Mouse (Mus musculus) MEL (cell line): Measurements from ENCODE around the gene Tmem108. TPM values are rescaled to one million over a fixed set of nuclear protein-coding genes. Genes with fewer than 3 reads are reported as not detected.

Experiments used
- DNase-seq: peaks from one replicate; pipeline ENCODE4 v3.0.0; 2011; ENCODE audit warnings: low read depth, low spot score
- H3K27ac ChIP-seq: 2 replicates; pipeline ENCODE4 v1.5.1; 2012; ENCODE audit warnings: low read depth, mild to moderate bottlenecking, control low read depth, low read length, moderate library complexity; ENCODE audit not compliant: control insufficient read depth
- H3K27me3 ChIP-seq, 2 experiments: fragments of 150-350 bp in 1 of 2; sonication (generic) in 1 of 2; 2 replicates each; pipeline ENCODE4 v1.6.1; 2012; ENCODE audit warnings: low read length in 2 of 2, mild to moderate bottlenecking in 2 of 2, improper control_type of control experiment in 1 of 2, moderate library complexity in 1 of 2; ENCODE audit not compliant: insufficient read depth in 2 of 2, control insufficient read depth in 1 of 2
- H3K36me3 ChIP-seq, 2 experiments: 2 replicates each; pipeline ENCODE4 v1.6.1; 2012 to 2014; ENCODE audit warnings: low read length in 2 of 2, improper control_type of control experiment in 1 of 2, inconsistent platforms in 1 of 2, mild to moderate bottlenecking in 1 of 2; ENCODE audit not compliant: insufficient read depth in 2 of 2, control insufficient read depth in 1 of 2
- H3K4me1 ChIP-seq, 2 experiments: fragments of 150-350 bp in 1 of 2; sonication (generic) in 1 of 2; 2 replicates each; pipeline ENCODE4 v1.6.1; 2012; ENCODE audit warnings: low read length in 2 of 2, improper control_type of control experiment in 1 of 2, mild to moderate bottlenecking in 1 of 2; ENCODE audit not compliant: insufficient read depth in 2 of 2, control insufficient read depth in 1 of 2
- H3K4me3 ChIP-seq, 2 experiments: fragments of 150-350 bp in 1 of 2; sonication (generic) in 1 of 2; 2 replicates each; pipeline ENCODE4 v1.5.1; 2012; ENCODE audit warnings: low read depth in 2 of 2, low read length in 2 of 2, mild to moderate bottlenecking in 2 of 2, moderate library complexity in 2 of 2, control low read depth in 1 of 2, improper control_type of control experiment in 1 of 2; ENCODE audit not compliant: control insufficient read depth in 1 of 2, insufficient read depth in 1 of 2
- H3K79me2 ChIP-seq: 2 replicates; pipeline ENCODE4 v1.6.1; 2012; ENCODE audit warnings: mild to moderate bottlenecking, low read length, moderate library complexity; ENCODE audit not compliant: control insufficient read depth, poor library complexity, insufficient read depth
- H3K9ac ChIP-seq: 2 replicates; pipeline ENCODE4 v1.6.1; 2012; ENCODE audit warnings: low read depth, mild to moderate bottlenecking, control low read depth, low read length, moderate library complexity; ENCODE audit not compliant: control insufficient read depth, poor library complexity, severe bottlenecking
- H3K9me3 ChIP-seq: fragments of 150-350 bp; sonication (generic); replicated peaks from 2 replicates; pipeline ENCODE4 v1.6.1; 2012; ENCODE audit warnings: mild to moderate bottlenecking, low read length, improper control_type of control experiment, moderate library complexity; ENCODE audit not compliant: insufficient read depth
- CTCF ChIP-seq, 3 experiments: IDR thresholded peaks in 2 of 3; conservative IDR thresholded peaks in 1 of 3; 2 replicates each; pipeline ENCODE4 v1.5.1; 2011 to 2012; ENCODE audit warnings: low read length in 3 of 3, low read depth in 2 of 3, mild to moderate bottlenecking in 2 of 3, improper control_type of control experiment in 1 of 3, inconsistent platforms in 1 of 3, mixed read lengths in 1 of 3, moderate library complexity in 1 of 3; ENCODE audit not compliant: control insufficient read depth in 1 of 3, insufficient read depth in 1 of 3, poor library complexity in 1 of 3, severe bottlenecking in 1 of 3
- E2F4 ChIP-seq: IDR thresholded peaks from 2 replicates; pipeline ENCODE4 v1.6.1; 2011; ENCODE audit warnings: low read depth, low read length, improper control_type of control experiment, borderline replicate concordance
- ETS1 ChIP-seq: IDR thresholded peaks from 2 replicates; pipeline ENCODE4 v1.6.1; 2012; ENCODE audit warnings: low read depth, mild to moderate bottlenecking, inconsistent platforms, low read length, improper control_type of control experiment, moderate library complexity
- GATA1 ChIP-seq: IDR thresholded peaks from 2 replicates; pipeline ENCODE4 v1.6.1; 2011; ENCODE audit warnings: low read depth, low read length, improper control_type of control experiment
- HCFC1 ChIP-seq: IDR thresholded peaks from 2 replicates; pipeline ENCODE4 v1.6.1; 2012; ENCODE audit warnings: low read depth, mild to moderate bottlenecking, inconsistent platforms, low read length, improper control_type of control experiment, moderate library complexity
- KAT2A ChIP-seq: conservative IDR thresholded peaks from 2 replicates; pipeline ENCODE4 v1.6.1; 2012; ENCODE audit warnings: low read depth, low read length, improper control_type of control experiment, inconsistent platforms
- MAFK ChIP-seq: IDR thresholded peaks from 2 replicates; pipeline ENCODE4 v1.6.1; 2011; ENCODE audit warnings: low read depth, mild to moderate bottlenecking, low read length, improper control_type of control experiment, borderline replicate concordance
- MEF2A ChIP-seq: IDR thresholded peaks from 2 replicates; pipeline ENCODE4 v1.6.1; 2014; ENCODE audit warnings: low read depth, mild to moderate bottlenecking, inconsistent platforms, low read length, improper control_type of control experiment; ENCODE audit not compliant: poor library complexity, insufficient replicate concordance, severe bottlenecking; ENCODE audit errors: extremely low read depth
- MYB ChIP-seq: IDR thresholded peaks from 2 replicates; pipeline ENCODE4 v1.6.1; 2011; ENCODE audit warnings: mild to moderate bottlenecking, low read depth, low read length, improper control_type of control experiment
- MYC ChIP-seq: IDR thresholded peaks from 2 replicates; pipeline ENCODE4 v1.6.1; 2011; ENCODE audit warnings: low read depth, mild to moderate bottlenecking, low read length, improper control_type of control experiment, moderate library complexity
- POLR2AphosphoS2 ChIP-seq: IDR thresholded peaks from 2 replicates; pipeline ENCODE4 v1.6.1; 2011; ENCODE audit warnings: low read length, improper control_type of control experiment
- POLR2AphosphoS5 ChIP-seq: IDR thresholded peaks from 2 replicates; pipeline ENCODE4 v1.6.1; 2012; ENCODE audit warnings: low read depth, borderline replicate concordance, mild to moderate bottlenecking, inconsistent platforms, low read length, moderate library complexity, mixed read lengths
- RAD21 ChIP-seq: IDR thresholded peaks from 2 replicates; pipeline ENCODE4 v1.6.1; 2011; ENCODE audit warnings: mild to moderate bottlenecking, low read depth, low read length, improper control_type of control experiment
- RCOR1 ChIP-seq: IDR thresholded peaks from 2 replicates; pipeline ENCODE4 v1.6.1; 2012; ENCODE audit warnings: low read depth, mild to moderate bottlenecking, inconsistent platforms, low read length, improper control_type of control experiment
- SIN3A ChIP-seq: IDR thresholded peaks from 2 replicates; pipeline ENCODE4 v1.6.1; 2012; ENCODE audit warnings: low read length, improper control_type of control experiment, inconsistent platforms
- SMC3 ChIP-seq: IDR thresholded peaks from 2 replicates; pipeline ENCODE4 v1.6.1; 2011; ENCODE audit warnings: low read depth, low read length, improper control_type of control experiment
- TAL1 ChIP-seq: IDR thresholded peaks from 2 replicates; pipeline ENCODE4 v1.6.1; 2012; ENCODE audit warnings: mild to moderate bottlenecking, inconsistent platforms, low read length, moderate library complexity, mixed read lengths
- UBTF ChIP-seq: IDR thresholded peaks from 2 replicates; pipeline ENCODE4 v1.6.1; 2012; ENCODE audit warnings: low read depth, mild to moderate bottlenecking, inconsistent platforms, low read length, improper control_type of control experiment, moderate library complexity, borderline replicate concordance; ENCODE audit not compliant: insufficient read depth
- USF2 ChIP-seq, 2 experiments: IDR thresholded peaks; 2 replicates each; pipeline ENCODE4 v1.6.1; 2011 to 2012; ENCODE audit warnings: improper control_type of control experiment in 2 of 2, low read length in 2 of 2, borderline replicate concordance in 1 of 2, inconsistent platforms in 1 of 2, low read depth in 1 of 2, mild to moderate bottlenecking in 1 of 2; ENCODE audit not compliant: insufficient read depth in 1 of 2
- ZC3H11A ChIP-seq: IDR thresholded peaks from 2 replicates; pipeline ENCODE4 v1.6.1; 2012; ENCODE audit warnings: low read depth, mild to moderate bottlenecking, inconsistent platforms, low read length, improper control_type of control experiment
- ZKSCAN1 ChIP-seq: IDR thresholded peaks from 2 replicates; pipeline ENCODE4 v1.6.1; 2012; ENCODE audit warnings: low read depth, mild to moderate bottlenecking, inconsistent platforms, low read length, improper control_type of control experiment, moderate library complexity
- ZNF384 ChIP-seq: IDR thresholded peaks from 2 replicates; pipeline ENCODE4 v1.6.1; 2012; ENCODE audit warnings: low read depth, mild to moderate bottlenecking, inconsistent platforms, low read length, improper control_type of control experiment
- polyA plus RNA-seq, 2 experiments: library from polyadenylated mRNA; stranded (reverse) in 1 of 2; unstranded in 1 of 2; fragments of >175 nt in 1 of 2; fragments of >200 nt in 1 of 2; gene quantifications; 2 replicates each; pipeline versions ENCODE4 v1.2.1 to v1.2.4; 2012; ENCODE audit warnings: low replicate concordance in 2 of 2, low read depth in 1 of 2; ENCODE audit not compliant: insufficient read length in 2 of 2, insufficient read depth in 1 of 2, missing spikeins in 1 of 2
- total RNA-seq: library from RNA; depleted of rRNA; stranded (reverse); fragments of 300-350 nt; gene quantifications from 2 replicates; pipeline ENCODE4 v1.2.3, GENCODE M21; 2012

Gene Tmem108
- total and polyA plus RNA-seq, 3 experiments: not detected

GRCm38 (mm10) chr9:103501861-103502364 is 259.7 kb downstream of the Tmem108 start:
- no peak overlapping the region for H3K27ac ChIP-seq

DNA sequence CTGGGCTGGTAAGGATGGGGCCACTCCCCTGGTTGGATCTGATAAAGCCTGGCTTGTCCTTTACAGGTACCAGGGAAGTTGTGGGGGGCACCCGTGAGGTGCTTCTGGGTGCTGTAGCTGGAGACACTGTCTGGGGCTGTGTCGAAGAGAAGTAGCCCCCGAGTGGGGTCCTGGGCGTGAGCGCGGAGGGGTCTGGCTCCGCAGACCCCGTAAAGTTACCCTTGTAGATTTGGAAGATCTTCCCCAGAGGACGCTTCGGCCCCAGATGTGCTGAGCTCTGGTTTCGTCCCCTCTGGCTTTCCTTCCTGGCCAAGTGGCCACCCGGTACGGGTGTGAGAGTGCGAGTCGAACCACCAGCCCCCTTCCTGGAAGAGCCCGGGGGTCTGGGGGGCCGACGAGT is 262.3 kb downstream of the Tmem108 start:
- no peaks in the 10 kb centered on the region for H3K9me3 ChIP-seq
- H3K79me2 ChIP-seq: no peaks in the 10 kb centered on the region
- H3K4me3 ChIP-seq: no peak overlapping the region
- no peaks in the 10 kb centered on the region for H3K27me3 ChIP-seq
- TF ChIP-seq SMC3: no peak
- TF ChIP-seq KAT2A: no peak
- no peaks in the 10 kb centered on the region for H3K36me3 ChIP-seq
- no peak overlapping the region for H3K27ac ChIP-seq
- no peak overlapping the region for H3K9ac ChIP-seq
- DNase-seq: no peak
- H3K4me1 ChIP-seq: no peaks in the 10 kb centered on the region

More at GRCm38 (mm10) chr9:103501861-103502364, 259.7 kb downstream of the Tmem108 start:
- Histone ChIP-seq H3K4me1 (no peaks in the 10 kb centered on the region), H3K27me3 (no peaks in the 10 kb centered on the region), H3K9me3 (no peaks in the 10 kb centered on the region), H3K79me2 (no peaks in the 10 kb centered on the region), H3K4me3 (no peak overlapping the region), H3K36me3 (no peaks in the 10 kb centered on the region), H3K9ac (no peak overlapping the region)
- no peak for TF ChIP-seq RCOR1
- no peak for TF ChIP-seq MEF2A
- TF ChIP-seq HCFC1: no peak
- TF ChIP-seq CTCF (IDR thresholded peaks at IDR 0.05 in 2 of 3, conservative IDR thresholded peaks at IDR 0.05 in 1 of 3; ENCODE audit: control insufficient read depth in 1 of 3, insufficient read depth in 1 of 3, low read depth in 2 of 3, low read length in 3 of 3, poor library complexity in 1 of 3, severe bottlenecking in 1 of 3): no peak
- TF ChIP-seq SIN3A: no peak
- TF ChIP-seq ZNF384: no peak
- no peak for TF ChIP-seq ETS1
- no peak for TF ChIP-seq GATA1
- no peak for DNase-seq

GRCm38 (mm10) chr9:103498699-103499098 is 262.9 kb downstream of the Tmem108 start:
- H3K36me3 ChIP-seq: no peaks in the 10 kb centered on the region
- H3K79me2 ChIP-seq: no peaks in the 10 kb centered on the region
- H3K27ac ChIP-seq: no peak overlapping the region
- no peak for TF ChIP-seq POLR2AphosphoS2
- no peak for TF ChIP-seq HCFC1
- TF ChIP-seq E2F4: no peak
- no peak for TF ChIP-seq UBTF
- no peak for TF ChIP-seq MAFK
- no peak for TF ChIP-seq TAL1
- no peak for TF ChIP-seq POLR2AphosphoS5
- TF ChIP-seq MYB: no peak
- TF ChIP-seq MYC: no peak
- no peak for TF ChIP-seq ZC3H11A
- no peak for TF ChIP-seq SIN3A
- no peak for TF ChIP-seq KAT2A
- no peak for TF ChIP-seq USF2 (IDR thresholded peaks at IDR 0.05; ENCODE audit: borderline replicate concordance in 1 of 2, insufficient read depth in 1 of 2, low read depth in 1 of 2, low read length in 2 of 2)
- no peak for TF ChIP-seq ZKSCAN1
- no peak for TF ChIP-seq RAD21
- H3K4me1 ChIP-seq: no peaks in the 10 kb centered on the region
- no peak overlapping the region for H3K9ac ChIP-seq
- H3K9me3 ChIP-seq: no peaks in the 10 kb centered on the region
- H3K4me3 ChIP-seq: no peak overlapping the region
- no peaks in the 10 kb centered on the region for H3K27me3 ChIP-seq
- DNase-seq: no peak
